Mouse (Mus musculus): ENCODE measurements around the gene Tada3. TPM values are rescaled to one million over a fixed set of nuclear protein-coding genes. Genes with fewer than 3 reads are reported as not detected.
A peak's percentile ranks its signal among the peaks of the same experiment; 100 is the strongest.
"Not testable (repeated sequence)": the region's sequence is repeated elsewhere in the genome, so short reads cannot be mapped to it uniquely, and the experiment has no call there.

Tada3 gene
- total RNA-seq, 2 experiments from 2014 or later: 14.4 to 15.8 TPM

DNA sequence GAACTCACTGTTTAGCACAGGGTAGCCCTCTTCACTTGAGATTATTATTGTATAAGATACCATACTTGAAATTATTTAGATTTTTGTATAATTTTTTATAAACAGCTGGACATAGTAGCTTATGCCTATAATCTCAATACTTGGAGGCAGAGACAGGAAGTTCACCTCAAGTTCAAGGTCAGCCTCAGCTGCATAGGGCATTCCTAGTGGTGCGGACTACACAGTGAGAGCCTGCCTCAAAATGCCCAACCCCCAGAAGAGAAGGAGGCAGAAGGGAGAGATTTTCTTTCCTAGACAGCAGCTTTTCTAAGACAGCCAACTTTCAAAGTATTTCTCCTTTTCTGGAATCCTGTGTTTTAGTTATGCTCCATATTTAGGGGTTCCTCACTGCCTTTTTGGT lies 26.5 kb downstream of the Tada3 start:
- intact Hi-C loops (cut with DNase I; ENCODE audit: low total_unique reads): no loop called here
- no peak for DNase-seq

DNA sequence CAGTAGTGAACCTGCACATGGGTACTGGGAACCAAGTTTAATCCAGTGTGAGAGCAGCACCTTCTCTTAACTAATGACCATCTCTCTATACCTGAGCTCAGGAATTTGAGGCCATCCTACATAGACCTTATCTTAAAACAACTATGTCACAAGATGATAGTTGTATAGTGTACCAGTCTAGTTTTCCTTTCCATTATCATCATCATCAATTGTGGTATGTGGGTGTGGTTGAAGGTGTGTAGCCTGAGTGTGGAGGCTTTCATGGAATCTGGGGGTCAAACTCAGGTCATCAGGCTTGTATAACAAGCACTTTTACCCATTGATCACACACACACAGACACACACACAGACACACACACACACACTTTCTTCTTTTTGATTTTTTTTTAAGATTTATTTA lies 27.1 kb downstream of the Tada3 start:
- DNase-seq: no peak
- intact Hi-C loops (cut with DNase I; ENCODE audit: low total_unique reads): no loop called here

DNA sequence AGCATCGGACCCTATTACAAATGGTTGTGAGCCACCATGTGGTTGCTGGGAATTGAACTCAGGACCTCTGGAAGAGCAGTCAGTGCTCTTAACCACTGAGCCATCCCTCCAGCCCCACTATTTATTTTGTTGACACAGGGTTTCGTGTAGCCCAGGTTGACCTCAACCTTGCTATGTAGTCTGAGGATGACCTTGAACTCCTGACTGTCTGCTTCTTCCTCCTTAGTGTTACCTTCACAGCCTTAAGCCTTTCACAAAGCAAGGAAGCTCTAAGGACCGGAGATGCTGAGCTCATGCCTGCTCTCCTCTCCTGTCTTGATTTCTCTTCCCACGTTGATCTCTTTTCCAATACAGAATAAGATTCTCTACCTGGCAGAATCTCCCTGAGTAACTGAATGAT lies 30.8 kb downstream of the Tada3 start:
- no peak for DNase-seq
- intact Hi-C loops (cut with DNase I; ENCODE audit: low total_unique reads): no loop called here

DNA sequence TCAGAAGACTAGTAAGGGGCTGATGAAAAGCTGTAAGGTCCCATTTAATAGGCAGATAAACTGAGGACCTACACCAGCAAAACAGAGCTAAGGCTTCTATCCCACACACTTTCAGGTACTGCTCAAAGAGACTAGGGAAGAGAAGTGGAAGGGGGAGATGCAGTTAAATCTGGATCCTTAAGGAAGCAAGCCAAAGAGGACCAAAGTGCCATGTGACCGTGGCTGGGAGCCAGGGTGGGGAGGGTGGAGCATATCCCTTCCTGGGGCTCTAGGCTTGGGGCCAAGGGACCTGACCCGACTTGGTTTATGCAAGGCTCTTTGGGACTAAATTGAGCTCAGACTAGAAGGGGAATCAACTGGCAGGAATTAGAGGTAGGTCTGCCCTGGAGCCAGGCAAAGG lies 33.4 kb downstream of the Tada3 start:
- intact Hi-C loops (cut with DNase I; ENCODE audit: low total_unique reads): no loop called here
- peak; percentile 74 for DNase-seq

DNA sequence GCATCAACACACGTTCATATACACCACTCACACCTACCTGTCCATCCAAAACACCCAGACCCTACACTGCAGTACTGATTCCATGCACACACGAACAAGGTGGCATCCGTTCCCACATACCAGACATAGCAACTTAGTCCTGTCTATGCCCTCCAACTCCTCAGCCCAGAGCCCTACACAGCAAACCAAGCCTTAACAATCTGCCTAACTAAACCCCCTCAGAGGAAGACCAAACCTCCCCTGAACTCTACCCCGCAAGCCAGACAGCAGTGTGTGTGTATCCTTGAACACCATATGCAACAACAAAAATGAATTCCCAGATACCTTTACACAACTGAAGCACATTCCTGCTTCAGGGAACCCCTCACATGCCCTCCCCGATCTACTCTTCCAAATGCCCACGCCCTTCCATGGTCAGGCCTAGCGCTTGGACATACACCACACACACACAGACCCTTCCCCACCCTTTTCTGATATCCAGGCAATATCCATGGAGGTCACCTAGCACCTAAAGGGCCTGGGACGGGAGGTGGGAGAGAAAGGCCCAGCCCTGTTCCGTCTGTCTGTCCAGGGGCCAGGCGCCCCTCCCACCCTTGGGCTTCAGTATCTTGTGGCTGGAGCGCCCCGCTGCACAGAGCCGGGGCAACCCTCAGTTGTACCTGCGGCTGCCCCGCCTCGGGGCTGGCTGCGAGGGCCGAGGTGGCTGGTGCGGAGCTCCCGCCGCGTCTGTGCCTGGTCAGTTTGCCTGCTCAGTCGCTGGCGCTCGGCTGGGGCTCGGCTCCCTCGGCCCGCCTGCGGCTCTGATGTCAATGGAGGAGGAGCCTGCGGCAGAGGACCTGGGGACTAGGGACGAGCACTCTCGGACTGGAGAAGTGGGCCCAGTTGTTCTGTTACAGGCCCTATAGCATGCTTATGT lies 34.2 kb downstream of the Tada3 start, which contains the start of gene Camk1:
TSS of gene Camk1 (minus strand) at position 808 of the 916 bp plus-strand sequence.
- DNase-seq: peak; percentile 88
- intact Hi-C loops (cut with DNase I; ENCODE audit: low total_unique reads): no loop called here

DNA sequence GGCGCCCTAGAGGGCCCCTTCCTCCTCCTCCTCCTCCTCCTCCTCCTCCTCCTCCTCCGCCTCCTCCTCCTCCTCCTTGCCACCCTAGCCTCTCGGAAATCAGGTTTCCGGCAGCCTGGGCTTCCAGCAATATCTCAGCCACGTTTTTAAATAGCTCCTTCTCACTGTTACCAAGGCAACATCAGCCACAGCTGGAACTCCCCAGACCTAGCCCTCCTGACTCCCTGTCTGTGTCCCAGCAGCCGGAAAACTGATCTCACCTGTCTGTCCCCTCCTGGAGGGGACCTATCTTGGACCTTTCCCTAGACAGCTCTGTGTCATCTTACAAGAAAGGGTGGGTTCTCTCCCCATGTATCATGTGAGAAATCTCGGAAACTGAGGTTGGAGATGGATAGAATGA lies 35.4 kb downstream of the Tada3 start:
- intact Hi-C loops (cut with DNase I; ENCODE audit: low total_unique reads): no loop called here
- DNase-seq: no peak

DNA sequence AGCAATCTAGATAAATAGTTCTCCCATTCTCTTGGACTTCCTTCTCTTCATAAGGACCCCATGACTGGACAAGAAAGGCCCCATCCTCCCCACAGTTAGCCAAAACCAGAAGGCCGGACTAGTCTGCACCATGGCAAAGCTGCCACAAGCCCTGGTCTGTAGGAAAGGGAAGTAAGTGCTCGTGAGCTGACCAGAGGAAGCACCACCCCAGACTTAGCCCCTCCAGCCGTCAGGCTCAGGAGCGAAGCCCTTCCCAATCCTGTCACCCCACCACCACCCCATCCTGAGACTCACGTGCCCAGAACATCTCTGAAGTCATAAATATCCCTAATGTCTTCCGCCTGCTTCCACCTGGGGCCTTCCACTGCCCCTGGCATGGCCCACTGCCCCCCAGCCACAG lies 36.1 kb downstream of the Tada3 start:
- DNase-seq: no peak
- intact Hi-C loops (cut with DNase I; ENCODE audit: low total_unique reads): no loop called here

DNA sequence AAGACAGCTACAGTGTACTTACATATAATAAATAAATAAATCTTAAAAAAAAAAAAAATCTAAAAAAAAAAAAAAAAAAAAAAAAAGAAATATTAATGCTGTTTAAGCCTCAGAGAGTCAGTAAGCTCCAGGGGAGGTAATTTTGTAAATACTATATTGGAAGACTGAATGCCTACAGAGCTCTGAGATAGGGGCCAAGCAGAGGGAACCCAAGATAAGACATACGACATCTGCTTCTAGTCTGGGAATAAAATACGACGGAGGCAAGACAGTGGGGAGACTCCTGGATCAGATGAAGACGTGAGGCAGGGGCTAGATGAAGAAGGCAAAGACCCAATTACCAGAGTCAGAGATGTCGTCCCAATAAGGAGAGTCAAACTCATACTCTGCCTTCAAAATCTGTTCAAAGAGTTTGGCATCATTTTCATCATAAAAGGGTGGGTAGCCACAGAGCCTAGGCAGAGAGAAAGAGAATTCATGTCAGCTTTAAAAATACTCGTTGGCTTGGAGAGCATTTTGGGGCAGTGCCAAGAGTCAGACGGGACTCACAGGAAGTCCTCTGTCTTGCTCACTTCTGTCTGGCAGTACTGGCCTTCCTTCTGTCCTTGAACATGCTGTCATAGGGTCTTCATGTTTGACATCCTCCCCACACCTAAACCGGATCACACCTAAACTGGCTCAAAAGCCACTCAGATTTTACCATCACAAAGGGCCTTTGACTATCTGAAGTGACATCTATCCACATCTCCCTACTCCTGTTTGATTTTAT lies 40.6 kb downstream of the Tada3 start:
- DNase-seq: no peak

DNA sequence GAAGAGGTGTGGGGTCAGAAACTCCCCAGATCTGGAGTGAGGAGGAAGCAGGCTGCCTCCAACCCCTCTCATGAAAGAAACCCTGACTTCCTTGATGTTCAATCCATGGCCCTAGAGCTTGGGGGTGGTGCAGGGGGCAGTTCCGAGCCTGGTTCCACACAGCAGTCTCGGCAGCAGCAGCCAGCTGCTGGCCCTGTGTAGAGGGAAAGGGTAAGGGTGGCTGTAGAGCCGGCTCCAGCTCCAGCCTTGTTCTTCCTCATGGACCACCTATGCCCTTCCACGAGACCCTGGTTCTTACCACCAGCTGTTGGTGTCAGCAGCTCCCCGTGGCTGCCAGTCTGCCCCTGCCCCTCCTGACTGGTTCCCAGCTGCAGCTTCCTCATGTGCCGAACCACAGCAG lies 43.5 kb downstream of the Tada3 start:
- intact Hi-C loops (cut with DNase I; ENCODE audit: low total_unique reads): no loop called here
- DNase-seq: no peak

More for the DNA sequence above, 40.6 kb downstream of the Tada3 start:
- intact Hi-C loops (cut with DNase I; ENCODE audit: low total_unique reads): no loop called here

DNA sequence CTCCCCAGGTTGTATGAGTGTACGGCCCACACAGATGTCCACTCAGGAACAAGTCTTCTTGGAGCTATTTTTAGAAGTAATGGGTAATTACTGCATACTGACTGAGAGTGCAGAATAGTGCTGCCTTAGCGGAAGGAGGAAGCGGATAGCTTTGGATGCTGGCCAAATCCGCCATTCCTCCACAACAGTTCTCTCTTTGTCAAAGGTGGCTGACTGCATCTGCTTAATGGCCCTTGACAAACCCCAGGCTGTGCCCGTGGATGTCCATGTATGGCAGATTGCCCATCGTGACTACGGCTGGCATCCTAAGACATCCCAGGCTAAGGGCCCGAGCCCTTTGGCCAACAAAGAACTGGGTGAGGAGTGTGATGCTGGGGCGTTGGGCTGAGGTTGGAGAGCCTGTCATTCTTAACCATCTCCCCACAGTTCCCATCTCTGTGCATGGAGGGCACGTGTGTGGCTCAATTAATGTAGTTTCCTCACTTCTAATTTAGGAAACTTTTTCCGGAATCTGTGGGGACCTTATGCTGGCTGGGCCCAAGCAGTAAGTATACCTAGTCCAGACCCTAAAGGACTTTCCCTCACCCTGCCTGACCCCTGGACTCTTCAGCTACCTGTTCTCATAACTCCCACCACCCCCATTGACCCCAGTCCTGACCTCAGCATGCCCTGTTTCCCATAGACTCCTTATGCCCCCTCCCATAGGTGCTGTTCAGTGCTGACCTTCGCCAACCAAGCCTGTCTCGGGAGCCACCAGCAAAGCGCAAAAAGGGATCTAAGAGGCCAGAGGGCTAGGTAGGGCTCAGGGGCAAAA lies 44.3 kb downstream of the Tada3 start:
- intact Hi-C loops (cut with DNase I; ENCODE audit: low total_unique reads): no loop called here
- DNase-seq: peak; percentile 64

DNA sequence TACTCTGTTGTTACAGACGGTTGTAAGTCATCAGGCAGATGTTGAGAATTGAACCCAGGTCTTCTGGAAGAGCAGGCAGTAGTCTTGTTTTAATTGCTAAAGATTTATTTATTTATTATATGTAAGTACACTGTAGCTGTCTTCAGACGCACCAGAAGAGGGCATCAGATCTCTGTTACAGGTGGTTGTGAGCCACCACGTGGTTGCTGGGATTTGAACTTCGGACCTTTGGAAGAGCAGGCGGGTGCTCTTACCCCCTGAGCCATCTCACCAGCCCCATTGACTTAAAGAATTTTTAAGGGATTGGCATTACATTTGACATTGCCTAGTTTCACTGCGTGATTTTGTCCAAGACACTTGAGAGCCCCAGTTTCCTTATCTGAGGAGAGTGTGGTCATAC lies 44.9 kb downstream of the Tada3 start:
- intact Hi-C loops (cut with DNase I; ENCODE audit: low total_unique reads); DNase-seq: not testable (repeated sequence)

DNA sequence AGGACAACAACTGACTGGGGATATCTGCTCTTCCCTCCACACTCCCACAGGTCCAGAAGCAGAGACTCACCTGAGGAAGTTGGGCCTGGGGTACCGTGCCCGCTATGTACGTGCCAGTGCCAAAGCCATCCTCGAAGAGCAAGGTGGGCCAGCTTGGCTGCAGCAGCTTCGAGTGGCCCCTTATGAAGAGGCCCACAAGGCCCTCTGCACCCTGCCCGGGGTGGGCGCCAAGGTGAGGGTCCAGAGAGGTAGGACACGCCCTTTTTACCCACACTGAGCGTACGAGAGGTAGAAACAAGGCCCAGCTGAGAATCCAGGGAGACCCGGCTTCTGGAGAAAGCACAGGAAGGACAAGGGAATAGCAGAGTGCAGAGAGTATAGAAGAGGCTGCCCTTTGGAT lies 46.0 kb downstream of the Tada3 start:
- intact Hi-C loops (cut with DNase I; ENCODE audit: low total_unique reads): no loop called here

DNA sequence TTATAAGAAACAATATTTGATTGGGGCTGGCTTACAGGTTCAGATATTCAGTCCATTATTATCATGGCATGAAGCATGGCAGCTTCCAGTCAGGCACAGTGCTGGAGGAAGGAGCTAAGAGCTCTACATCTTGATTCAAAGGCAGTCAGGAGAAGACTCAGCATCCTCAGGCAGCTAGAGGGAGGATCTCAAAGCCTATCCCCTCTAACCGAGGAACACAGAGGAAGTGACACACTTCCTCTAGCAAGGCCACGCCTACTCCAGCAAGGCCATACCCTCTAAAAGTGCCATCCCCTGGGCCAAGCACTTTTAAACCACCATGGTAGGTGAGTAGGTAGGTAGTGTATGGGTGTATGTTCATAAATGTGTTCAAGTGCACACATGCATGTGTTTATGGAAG lies 47.1 kb downstream of the Tada3 start:
- no peak for DNase-seq
- intact Hi-C loops (cut with DNase I; ENCODE audit: low total_unique reads): no loop called here

More for the DNA sequence above, 46.0 kb downstream of the Tada3 start:
- DNase-seq: no peak

DNA sequence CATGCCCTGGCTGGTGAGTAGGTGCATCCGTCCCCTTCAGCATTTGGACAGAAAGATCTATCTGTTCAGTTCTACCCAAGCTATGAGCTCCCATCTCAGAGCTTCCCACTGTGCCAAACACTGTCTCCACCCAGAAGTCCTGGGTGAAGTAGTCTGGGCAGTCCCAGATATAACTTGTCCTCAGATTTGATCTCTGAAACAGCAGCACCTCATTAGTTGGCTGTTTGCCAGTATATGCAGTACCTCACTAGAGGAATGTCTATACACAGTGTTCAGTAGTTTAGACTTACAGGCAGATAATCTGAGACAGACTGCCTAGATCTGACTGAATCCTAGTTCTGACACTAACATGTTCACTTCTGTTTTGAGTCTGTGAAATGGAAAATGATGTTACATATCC lies 48.3 kb downstream of the Tada3 start:
- intact Hi-C loops (cut with DNase I; ENCODE audit: low total_unique reads): no loop called here
- no peak for DNase-seq

DNA sequence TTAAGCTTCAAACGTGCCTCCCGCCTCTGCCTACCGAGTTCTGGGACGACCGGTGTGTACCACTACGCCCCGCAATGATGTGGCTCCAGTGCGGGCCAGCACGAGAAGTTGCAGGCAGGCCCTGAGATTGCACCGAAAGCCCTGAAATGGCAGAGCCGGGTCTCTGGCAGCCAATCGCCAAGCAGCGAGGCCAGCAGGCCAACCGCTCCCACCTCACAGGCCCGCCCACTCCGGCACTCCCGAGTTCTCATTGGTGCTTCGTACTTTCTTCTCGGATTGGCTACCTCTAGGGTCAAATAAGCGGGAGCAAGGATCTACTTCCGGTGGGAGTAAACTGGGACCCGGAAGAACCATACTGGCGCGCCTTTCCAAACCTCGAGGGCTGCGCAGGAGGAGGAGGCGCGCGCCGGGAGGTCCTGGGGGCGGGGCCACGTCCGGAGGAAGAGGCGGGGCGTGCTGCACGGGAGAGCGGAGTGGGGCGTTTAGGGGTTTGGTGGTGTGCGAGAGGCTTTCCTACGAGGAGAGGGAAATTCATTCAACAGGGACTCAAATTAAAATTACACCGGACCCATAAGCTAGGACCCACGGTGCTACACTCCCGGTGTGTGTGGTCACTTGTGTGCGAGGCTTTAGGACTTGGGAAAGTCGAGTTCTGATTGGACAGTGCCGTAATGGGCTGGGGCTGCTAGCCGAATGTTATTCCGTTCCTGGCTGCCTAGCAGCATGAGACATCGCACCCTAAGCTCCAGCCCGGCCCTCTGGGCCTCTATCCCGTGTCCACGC lies 51.0 kb downstream of the Tada3 start, which contains the start of gene Ogg1:
TSS of gene Ogg1 (plus strand) at position 440 of the 783 bp plus-strand sequence.
- DNase-seq: peak; percentile 98
- intact Hi-C loops (cut with DNase I; ENCODE audit: low total_unique reads): no loop called here
